Mouse (Mus musculus): ENCODE measurements around the gene Man2a1.

Gene Man2a1

GRCm38 (mm10) chr17:64753507-64753906 is 153.0 kb downstream of the Man2a1 start:
- no peak for DNase-seq (ENCODE audit: low read depth, low spot score)

GRCm38 (mm10) chr17:64754142-64754863 is 153.8 kb downstream of the Man2a1 start:
- no peak for DNase-seq (ENCODE audit: low read depth, low spot score)

GRCm38 (mm10) chr17:64755191-64755590 is 154.7 kb downstream of the Man2a1 start:
- no peak for DNase-seq (ENCODE audit: low read depth, low spot score)

- DNase-seq (ENCODE audit: low read depth, low spot score), result peak; percentile 30
Observed at GRCm38 (mm10) chr17:64762651-64763050, 162.1 kb downstream of the Man2a1 start.

- no peak for DNase-seq (ENCODE audit: low read depth, low spot score)
Observed at GRCm38 (mm10) chr17:64763491-64763890, 163.0 kb downstream of the Man2a1 start.

- no peak for DNase-seq (ENCODE audit: low read depth, low spot score)
Observed at GRCm38 (mm10) chr17:64764175-64765122, 163.9 kb downstream of the Man2a1 start.

GRCm38 (mm10) chr17:64765286-64765685 is 164.8 kb downstream of the Man2a1 start:
- no peak for DNase-seq (ENCODE audit: low read depth, low spot score)

GRCm38 (mm10) chr17:64766507-64766906 is 166.0 kb downstream of the Man2a1 start:
- no peak for DNase-seq (ENCODE audit: low read depth, low spot score)

GRCm38 (mm10) chr17:64770277-64770676 is 169.7 kb downstream of the Man2a1 start:
- DNase-seq (ENCODE audit: low read depth, low spot score), result peak; percentile 16

- DNase-seq (ENCODE audit: low read depth, low spot score), result no peak
Observed at GRCm38 (mm10) chr17:64772611-64773010, 172.1 kb downstream of the Man2a1 start.

GRCm38 (mm10) chr17:64774218-64774617 is 173.7 kb downstream of the Man2a1 start:
- no peak for DNase-seq (ENCODE audit: low read depth, low spot score)

- DNase-seq (ENCODE audit: low read depth, low spot score), result no peak
Observed at GRCm38 (mm10) chr17:64778300-64778699, 177.8 kb downstream of the Man2a1 start.

GRCm38 (mm10) chr17:64778756-64779155 is 178.2 kb downstream of the Man2a1 start:
- DNase-seq (ENCODE audit: low read depth, low spot score), result no peak

GRCm38 (mm10) chr17:64780753-64781490 is 180.4 kb downstream of the Man2a1 start:
- no peak for DNase-seq (ENCODE audit: low read depth, low spot score)

- no peak for DNase-seq (ENCODE audit: low read depth, low spot score)
Observed at GRCm38 (mm10) chr17:64782307-64782706, 181.8 kb downstream of the Man2a1 start.

GRCm38 (mm10) chr17:64785961-64786360 is 185.4 kb downstream of the Man2a1 start:
- DNase-seq (ENCODE audit: low read depth, low spot score), result no peak

GRCm38 (mm10) chr17:64788301-64788700 is 187.8 kb downstream of the Man2a1 start:
- no peak for DNase-seq (ENCODE audit: low read depth, low spot score)

GRCm38 (mm10) chr17:64789175-64789574 is 188.6 kb downstream of the Man2a1 start:
- DNase-seq (ENCODE audit: low read depth, low spot score), result no peak

- no peak for DNase-seq (ENCODE audit: low read depth, low spot score)
Observed at GRCm38 (mm10) chr17:64792076-64792475, 191.5 kb downstream of the Man2a1 start.

- DNase-seq (ENCODE audit: low read depth, low spot score), result no peak
Observed at GRCm38 (mm10) chr17:64792623-64793022, 192.1 kb downstream of the Man2a1 start.

GRCm38 (mm10) chr17:64802168-64802955 is 201.8 kb downstream of the Man2a1 start:
- DNase-seq (ENCODE audit: low read depth, low spot score), result no peak

Measured in ES-CJ7 (cell line).